Mouse (Mus musculus): ENCODE measurements around the gene Tom1l2. TPM values are rescaled to one million over a fixed set of nuclear protein-coding genes. Genes with fewer than 3 reads are reported as not detected.

The Tom1l2 gene
- polyA plus RNA-seq, 1 experiment from 2014 or later, result 18.9 TPM

DNA sequence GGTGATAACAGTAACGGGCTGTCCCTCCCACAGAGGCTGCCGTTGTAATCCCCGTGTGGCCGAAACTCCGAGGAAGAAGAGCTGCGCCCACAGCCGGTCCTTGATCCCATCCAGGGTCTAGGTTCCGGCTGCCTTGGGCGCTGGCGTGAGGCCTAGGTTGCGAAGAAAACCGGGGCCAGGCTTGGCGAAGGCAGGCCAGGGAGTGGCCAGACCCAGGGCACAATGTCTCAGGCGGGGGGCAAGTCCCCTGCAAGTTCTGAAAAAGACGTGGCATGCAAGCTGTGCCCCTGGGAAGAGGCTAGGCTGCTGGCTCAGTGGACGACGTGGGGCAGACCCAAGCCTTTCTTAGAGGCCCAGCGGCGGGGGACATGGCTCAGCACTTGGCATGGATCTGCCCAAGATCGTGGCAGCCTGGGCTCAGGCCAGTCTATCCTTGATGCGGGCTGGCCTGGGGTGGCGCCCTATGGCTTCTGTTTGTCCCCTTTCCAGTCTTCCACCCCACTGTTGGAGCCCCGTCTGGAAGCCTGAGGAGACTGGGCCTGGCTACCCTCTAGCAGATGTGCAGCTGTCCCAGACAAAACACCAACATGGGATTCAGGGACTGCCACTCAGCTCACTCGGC is 154.6 kb downstream of the Tom1l2 start:
- Histone ChIP-seq H3K9me3 (replicated peaks) (peaks cover 5% of the 10 kb centered on the region; the same call in 1 of the 2 replicates), H3K4me1 (peaks cover 21% of the 10 kb centered on the region), H3K27me3 (ENCODE audit: low read depth, poor library complexity, severe bottlenecking) (no peaks in the 10 kb centered on the region), H3K27ac (no peak overlapping the region), H3K36me3 (peaks cover 98% of the 10 kb centered on the region), H3K4me3 (no peak overlapping the region)
- no peak for DNase-seq (ENCODE audit: low spot score)
- WGBS, result 90% methylated on average over 24 of the region's 24 CpGs

GRCm38 (mm10) chr11:60196344-60196743 is 156.4 kb downstream of the Tom1l2 start:
- no peak overlapping the region for H3K27ac ChIP-seq
- H3K27me3 ChIP-seq (ENCODE audit: low read depth, poor library complexity, severe bottlenecking), result no peaks in the 10 kb centered on the region
- DNase-seq (ENCODE audit: low spot score), result no peak
- WGBS, result 78% methylated on average over 5 of the region's 5 CpGs
- peaks cover 98% of the 10 kb centered on the region for H3K36me3 ChIP-seq
- peaks cover 18% of the 10 kb centered on the region for H3K4me1 ChIP-seq
- peaks cover 5% of the 10 kb centered on the region; the same call in 1 of the 2 replicates for H3K9me3 ChIP-seq (replicated peaks)
- H3K4me3 ChIP-seq, result no peak overlapping the region

DNA sequence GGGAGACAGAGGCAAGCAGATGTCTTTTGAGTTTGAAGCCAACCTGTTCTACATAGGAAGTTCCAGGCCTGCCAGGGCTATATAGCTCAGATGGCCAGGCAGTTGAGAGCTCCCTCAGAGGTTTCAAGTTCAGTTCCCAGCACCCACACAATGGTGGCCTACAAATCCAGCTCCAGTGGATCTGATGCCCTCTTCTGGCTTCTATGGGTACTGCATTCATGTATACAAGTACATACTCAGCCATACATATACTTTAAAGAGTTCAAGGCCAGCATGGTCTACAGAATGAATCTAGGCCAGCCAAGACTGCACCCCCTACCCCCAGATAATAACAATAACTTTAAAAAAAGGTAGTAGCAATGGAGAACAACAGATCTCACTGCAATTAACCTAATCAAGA is 157.6 kb downstream of the Tom1l2 start:
- Histone ChIP-seq H3K4me1 (peaks cover 19% of the 10 kb centered on the region), H3K27me3 (ENCODE audit: low read depth, poor library complexity, severe bottlenecking) (no peaks in the 10 kb centered on the region), H3K9me3 (replicated peaks) (peaks cover 5% of the 10 kb centered on the region; the same call in 1 of the 2 replicates), H3K4me3 (no peak overlapping the region), H3K36me3 (peaks cover 98% of the 10 kb centered on the region), H3K27ac (no peak overlapping the region)
- no peak for DNase-seq (ENCODE audit: low spot score)

DNA sequence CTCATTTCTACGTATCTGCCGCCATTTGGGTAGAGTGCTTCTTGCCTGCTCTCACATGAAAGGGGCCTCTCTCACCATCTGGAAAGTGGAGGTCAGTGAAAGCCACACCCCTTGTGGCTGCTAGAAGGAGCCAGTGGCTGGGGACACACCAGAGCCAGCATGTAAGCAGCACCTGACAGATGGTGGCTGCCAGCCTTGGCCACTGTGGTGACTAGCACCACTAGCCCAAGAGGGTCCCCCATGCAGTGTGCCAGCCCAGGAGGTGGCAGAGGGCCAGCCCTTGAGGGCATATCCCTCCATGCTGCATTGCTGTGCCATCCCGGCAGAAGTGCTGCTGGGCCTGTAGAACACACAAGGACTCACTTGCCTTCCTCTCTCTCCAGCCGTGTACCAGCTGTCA is 159.1 kb downstream of the Tom1l2 start:
- H3K9me3 ChIP-seq (replicated peaks), result peaks cover 5% of the 10 kb centered on the region; the same call in 1 of the 2 replicates
- WGBS, result 85% methylated on average over 4 of the region's 4 CpGs
- DNase-seq (ENCODE audit: low spot score), result no peak
- H3K27me3 ChIP-seq (ENCODE audit: low read depth, poor library complexity, severe bottlenecking), result no peaks in the 10 kb centered on the region
- H3K4me3 ChIP-seq, result no peak overlapping the region
- H3K27ac ChIP-seq, result no peak overlapping the region
- H3K36me3 ChIP-seq, result peaks cover 100% of the 10 kb centered on the region
- peaks cover 20% of the 10 kb centered on the region for H3K4me1 ChIP-seq

GRCm38 (mm10) chr11:60192534-60192933 is 160.2 kb downstream of the Tom1l2 start:
- Histone ChIP-seq H3K4me3 (no peak overlapping the region), H3K27ac (0 out of 2 replicates have a peak overlapping the region, but pooled peaks have one; percentile 7), H3K9me3 (replicated peaks) (peaks cover 5% of the 10 kb centered on the region; the same call in 1 of the 2 replicates), H3K27me3 (ENCODE audit: low read depth, poor library complexity, severe bottlenecking) (no peaks in the 10 kb centered on the region), H3K4me1 (peaks cover 20% of the 10 kb centered on the region), H3K36me3 (peaks cover 100% of the 10 kb centered on the region)
- no peak for DNase-seq (ENCODE audit: low spot score)
- 80% methylated on average over 6 of the region's 6 CpGs for WGBS

GRCm38 (mm10) chr11:60190055-60190641 is 162.6 kb downstream of the Tom1l2 start:
- no peak for DNase-seq (ENCODE audit: low spot score)
- Histone ChIP-seq H3K36me3 (peaks cover 100% of the 10 kb centered on the region), H3K9me3 (replicated peaks) (peaks cover 5% of the 10 kb centered on the region; the same call in 1 of the 2 replicates), H3K27ac (no peak overlapping the region; the same call in 1 of the 2 replicates), H3K4me3 (no peak overlapping the region), H3K27me3 (ENCODE audit: low read depth, poor library complexity, severe bottlenecking) (no peaks in the 10 kb centered on the region), H3K4me1 (peaks cover 29% of the 10 kb centered on the region)
- WGBS, result 93% methylated on average over 17 of the region's 17 CpGs

- H3K4me3 ChIP-seq, result no peak overlapping the region
- peaks cover 3% of the 10 kb centered on the region; the same call in 1 of the 2 replicates for H3K9me3 ChIP-seq (replicated peaks)
- H3K4me1 ChIP-seq, result peaks cover 35% of the 10 kb centered on the region
- H3K27ac ChIP-seq, result no peak overlapping the region; the same call in 1 of the 2 replicates
- 88% methylated on average over 21 of the region's 21 CpGs for WGBS
- H3K27me3 ChIP-seq (ENCODE audit: low read depth, poor library complexity, severe bottlenecking), result no peaks in the 10 kb centered on the region
- H3K36me3 ChIP-seq, result peaks cover 100% of the 10 kb centered on the region
- DNase-seq (ENCODE audit: low spot score), result no peak
Observed at GRCm38 (mm10) chr11:60189501-60190040, 163.1 kb downstream of the Tom1l2 start.

DNA sequence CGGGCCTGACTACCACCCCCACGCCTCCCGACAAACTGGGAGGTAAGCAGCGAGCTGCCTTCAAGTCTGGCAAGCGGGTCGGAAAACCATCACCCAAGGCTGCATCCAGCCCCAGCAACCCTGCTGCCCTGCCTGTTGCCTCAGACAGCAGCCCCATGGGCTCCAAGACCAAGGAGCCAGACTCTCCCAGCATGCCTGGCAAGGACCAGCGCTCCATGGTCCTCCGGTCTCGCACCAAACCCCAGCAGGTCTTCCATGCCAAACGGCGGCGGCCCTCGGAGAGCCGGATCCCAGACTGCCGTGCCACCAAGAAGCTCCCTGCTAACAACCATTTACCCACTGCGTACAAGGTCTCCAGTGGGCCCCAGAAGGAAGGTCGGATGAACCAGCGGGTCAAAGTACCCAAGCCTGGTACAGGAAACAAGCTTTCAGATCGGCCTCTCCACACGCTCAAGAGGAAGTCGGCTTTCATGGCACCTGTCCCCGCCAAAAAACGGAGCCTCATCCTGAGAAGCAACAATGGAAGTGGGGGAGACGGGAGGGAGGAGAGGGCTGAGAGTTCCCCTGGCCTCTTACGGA is 164.3 kb downstream of the Tom1l2 start:
- Histone ChIP-seq H3K9me3 (replicated peaks) (no peaks in the 10 kb centered on the region), H3K4me3 (no peak overlapping the region), H3K4me1 (peaks cover 47% of the 10 kb centered on the region), H3K27ac (no peak overlapping the region; the same call in 1 of the 2 replicates), H3K36me3 (peaks cover 92% of the 10 kb centered on the region), H3K27me3 (ENCODE audit: low read depth, poor library complexity, severe bottlenecking) (no peaks in the 10 kb centered on the region)
- 94% methylated on average over 25 of the region's 25 CpGs for WGBS
- DNase-seq (ENCODE audit: low spot score), result no peak

- DNase-seq (ENCODE audit: low spot score), result no peak
- Histone ChIP-seq H3K27ac (peak overlapping the region; percentile 27; the same call in 1 of the 2 replicates), H3K27me3 (ENCODE audit: low read depth, poor library complexity, severe bottlenecking) (no peaks in the 10 kb centered on the region), H3K4me3 (no peak overlapping the region), H3K9me3 (replicated peaks) (no peaks in the 10 kb centered on the region), H3K36me3 (peaks cover 79% of the 10 kb centered on the region), H3K4me1 (peaks cover 60% of the 10 kb centered on the region)
- 92% methylated on average over 11 of the region's 11 CpGs for WGBS
Observed at GRCm38 (mm10) chr11:60187070-60187469, 165.6 kb downstream of the Tom1l2 start.

GRCm38 (mm10) chr11:60185396-60186231 is 167.1 kb downstream of the Tom1l2 start:
- Histone ChIP-seq H3K4me1 (peaks cover 67% of the 10 kb centered on the region), H3K9me3 (replicated peaks) (no peaks in the 10 kb centered on the region), H3K27ac (peak overlapping the region; percentile 54), H3K27me3 (ENCODE audit: low read depth, poor library complexity, severe bottlenecking) (no peaks in the 10 kb centered on the region), H3K36me3 (peaks cover 67% of the 10 kb centered on the region), H3K4me3 (no peak overlapping the region)
- 83% methylated on average over 20 of the region's 20 CpGs for WGBS
- DNase-seq (ENCODE audit: low spot score), result no peak

- no peaks in the 10 kb centered on the region for H3K9me3 ChIP-seq (replicated peaks)
- no peak for DNase-seq (ENCODE audit: low spot score)
- peak overlapping the region; percentile 61 for H3K27ac ChIP-seq
- H3K4me3 ChIP-seq, result no peak overlapping the region
- H3K4me1 ChIP-seq, result peaks cover 67% of the 10 kb centered on the region
- WGBS, result 68% methylated on average over 22 of the region's 22 CpGs
- H3K27me3 ChIP-seq (ENCODE audit: low read depth, poor library complexity, severe bottlenecking), result no peaks in the 10 kb centered on the region
- H3K36me3 ChIP-seq, result peaks cover 67% of the 10 kb centered on the region
Observed at GRCm38 (mm10) chr11:60184346-60185325, 168.1 kb downstream of the Tom1l2 start.

All from limb, embryonic 10.5 days (tissue).